Mouse (Mus musculus) adrenal gland, adult 18-20 months (tissue): ENCODE measurements around the gene Elmo1. TPM values are rescaled to one million over a fixed set of nuclear protein-coding genes. Genes with fewer than 3 reads are reported as not detected.

Experiments
- DNase-seq, 2 experiments: peaks; one replicate each; pipeline ENCODE4 v3.0.0; 2021 to 2022; ENCODE audit warnings: low spot score in 2 of 2
- total RNA-seq, 2 experiments: library from RNA; stranded (reverse); gene quantifications; 1 replicate in 1 of 2; 2 replicates in 1 of 2; pipeline ENCODE4 v1.2.3; 2021

The Elmo1 gene
- total RNA-seq, 2 experiments from 2014 or later = 8.9 to 14.4 TPM

DNA sequence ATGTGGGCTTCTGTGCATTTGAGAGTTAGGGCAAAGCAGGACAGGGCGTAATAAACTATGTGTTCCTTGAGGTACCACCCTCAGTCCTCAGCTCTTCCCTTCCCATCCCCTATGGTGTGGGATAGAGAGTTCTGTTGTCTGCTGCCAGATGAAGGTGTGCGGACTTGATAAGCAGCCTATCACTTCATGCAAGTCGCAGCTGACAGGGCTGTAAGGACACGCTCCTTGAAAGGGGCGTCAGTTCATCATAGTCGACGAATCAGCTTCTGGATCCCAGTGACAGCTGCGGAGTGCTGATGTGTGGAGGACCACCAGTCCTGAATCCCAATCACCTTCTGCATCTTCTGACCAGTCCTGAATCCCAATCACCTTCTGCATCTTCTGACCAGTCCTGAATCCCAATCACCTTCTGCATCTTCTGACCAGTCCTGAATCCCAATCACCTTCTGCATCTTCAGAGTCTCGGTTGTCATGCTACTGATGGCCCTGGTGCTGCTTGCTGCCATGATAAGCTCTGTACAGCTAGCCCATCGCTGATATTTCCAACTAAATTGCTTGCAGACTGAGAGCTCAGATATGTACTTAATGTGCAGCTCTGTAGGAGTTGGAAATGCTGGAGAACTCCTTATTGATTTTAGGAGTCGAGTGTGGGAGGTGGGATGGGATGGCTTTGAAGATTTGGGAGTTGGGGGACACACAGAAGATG lies 59.9 kb downstream of the Elmo1 start:
- DNase-seq = no peak

DNA sequence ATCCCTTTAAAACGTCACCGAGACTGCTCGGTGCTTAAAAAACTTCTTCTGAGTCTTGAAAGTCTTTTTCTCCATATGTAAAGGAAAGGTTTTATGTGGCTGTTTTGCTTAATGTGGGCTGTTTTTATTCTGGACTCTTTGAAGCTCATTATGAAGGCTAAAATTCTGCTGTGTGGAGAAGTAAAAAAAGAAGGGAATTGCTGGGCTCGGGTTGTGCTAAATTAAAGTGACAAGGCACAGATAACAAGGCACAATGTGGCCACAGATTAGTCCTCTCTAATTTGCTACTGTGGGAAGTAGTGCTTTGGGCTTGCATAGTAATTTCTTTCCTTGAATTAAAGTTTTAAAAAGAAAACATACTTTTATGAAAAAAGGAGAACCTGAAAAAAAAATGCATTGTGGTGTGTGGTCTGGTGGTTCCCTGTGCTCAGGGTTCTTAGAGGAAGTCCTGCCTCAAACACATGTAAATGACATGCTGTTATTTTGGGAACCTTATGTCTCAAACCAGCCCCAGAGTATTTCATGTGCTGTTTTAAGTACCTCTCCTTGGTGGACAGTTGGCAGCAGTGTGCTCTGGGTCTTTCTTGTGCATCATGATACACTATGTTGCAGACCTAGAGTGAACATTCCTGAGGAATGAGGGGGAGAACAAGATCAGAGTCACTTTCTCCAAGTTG lies 61.0 kb downstream of the Elmo1 start:
- no peak for DNase-seq

DNA sequence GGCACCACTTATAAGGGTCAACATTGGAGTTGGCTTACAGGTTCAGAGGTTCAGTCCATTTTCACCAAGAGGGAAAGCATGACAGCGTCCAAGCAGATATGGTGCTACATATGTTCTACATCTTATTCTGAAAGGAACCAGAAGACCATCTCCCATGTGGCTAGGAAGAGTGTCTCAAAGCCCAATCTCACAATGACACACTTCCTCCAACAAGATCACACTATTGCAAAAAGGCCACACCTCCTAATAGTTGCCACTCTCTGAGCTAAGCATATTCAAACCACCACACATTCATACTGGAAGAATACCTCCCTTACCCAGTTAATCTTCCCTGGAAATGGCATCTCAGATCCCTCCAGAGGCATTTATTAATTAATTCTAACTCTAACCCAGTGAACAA lies 66.7 kb downstream of the Elmo1 start:
- DNase-seq = no peak

DNA sequence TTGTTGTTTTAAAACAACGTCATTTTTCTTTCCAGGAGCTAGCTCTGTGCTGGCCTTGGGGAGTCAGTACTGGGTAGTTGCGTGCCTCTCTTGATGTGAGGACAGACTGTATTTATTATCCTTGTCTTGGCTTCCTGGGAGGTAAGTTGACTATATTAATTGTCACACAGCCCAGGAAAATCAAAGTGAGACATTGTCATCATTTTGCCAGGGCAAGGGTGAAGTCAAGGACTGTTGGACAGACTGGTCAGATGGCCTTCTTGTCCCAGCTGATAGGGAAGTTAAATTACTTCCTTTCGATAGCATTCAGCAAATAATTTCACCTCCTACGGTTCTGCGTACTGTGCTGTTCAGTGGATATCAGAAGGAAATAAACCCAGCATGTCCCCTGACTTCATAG lies 67.1 kb downstream of the Elmo1 start:
- no peak for DNase-seq

DNA sequence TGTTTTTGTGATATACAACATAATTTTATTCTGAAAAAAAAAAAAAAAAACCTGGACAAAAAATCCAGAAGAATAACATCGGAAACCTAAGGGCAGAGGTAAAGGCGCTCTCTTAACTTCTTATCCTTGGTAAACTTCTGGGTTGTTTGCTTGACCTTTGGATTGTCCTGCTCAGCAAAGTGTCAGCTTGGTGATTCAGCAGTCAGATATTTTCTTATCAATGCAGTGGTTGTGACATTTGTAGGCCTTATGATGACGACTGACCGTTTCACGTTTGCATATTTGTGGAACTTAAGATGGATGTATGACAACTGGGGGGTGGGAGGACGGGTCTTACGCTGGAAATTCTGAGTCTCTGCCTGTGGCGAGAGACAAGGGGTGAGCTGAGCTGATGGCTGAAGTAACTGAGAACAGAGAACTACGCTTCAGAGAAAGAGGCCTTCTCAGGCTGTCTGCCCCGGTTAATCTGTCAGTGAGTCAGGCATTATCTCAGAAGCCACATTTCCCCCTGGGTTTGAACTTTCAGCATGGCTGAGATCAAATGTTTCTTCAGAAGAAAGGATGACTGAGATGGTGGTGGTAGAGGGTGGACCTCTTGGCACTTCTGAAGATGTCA lies 73.1 kb downstream of the Elmo1 start:
- peak in 1 of 2 experiments; percentile 31 for DNase-seq

DNA sequence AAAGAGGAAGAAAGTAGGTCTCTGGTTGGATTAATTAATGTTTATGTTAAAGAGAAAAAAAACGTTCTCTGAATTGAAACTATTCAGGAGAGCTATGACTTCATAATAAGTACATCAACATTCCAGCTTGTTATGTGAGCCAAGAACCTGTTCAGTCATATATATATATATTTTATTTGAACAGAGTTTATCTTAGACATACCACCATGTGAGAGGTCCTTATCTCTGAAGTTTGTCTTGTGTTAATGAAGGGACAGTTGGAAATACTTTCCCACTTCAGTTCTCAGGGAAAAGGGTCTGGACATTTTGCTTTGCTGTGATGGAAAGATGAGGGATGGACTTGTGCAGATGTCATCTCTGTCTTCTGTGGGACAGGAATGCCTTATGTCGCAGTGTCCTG lies 74.4 kb downstream of the Elmo1 start:
- DNase-seq = no peak

DNA sequence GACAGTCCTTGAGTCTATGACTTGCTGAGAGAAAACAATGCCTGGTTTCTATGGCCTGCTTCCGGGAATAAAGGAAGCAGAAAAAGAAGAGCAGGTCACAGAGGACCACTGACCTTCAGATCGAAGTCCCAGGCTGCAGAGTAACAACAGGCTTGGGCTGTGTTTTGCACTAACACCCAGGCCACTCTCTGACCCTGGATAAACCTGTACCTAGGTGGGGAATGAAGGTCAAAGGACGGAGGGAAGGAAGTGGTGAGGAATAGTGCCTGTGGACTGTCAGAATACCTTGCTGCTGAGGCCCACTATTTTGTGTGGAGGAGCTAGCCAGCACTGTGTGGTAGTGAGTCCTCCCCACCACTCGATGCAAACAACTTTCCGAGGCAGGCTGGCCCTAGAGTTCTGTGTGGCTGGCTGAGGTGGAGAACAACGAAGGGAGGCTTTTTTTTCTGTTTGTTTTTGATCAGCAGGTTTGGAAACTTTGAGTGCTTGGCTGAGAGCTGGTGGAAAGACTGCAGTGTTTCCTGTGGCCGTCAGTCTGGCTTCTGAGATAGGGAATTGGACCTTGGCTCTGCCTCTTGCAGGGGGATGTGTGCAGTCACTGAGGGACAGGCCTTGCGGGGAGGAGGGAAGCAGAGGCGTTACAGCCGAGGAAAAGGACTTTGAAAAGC lies 83.7 kb downstream of the Elmo1 start:
- DNase-seq = no peak

DNA sequence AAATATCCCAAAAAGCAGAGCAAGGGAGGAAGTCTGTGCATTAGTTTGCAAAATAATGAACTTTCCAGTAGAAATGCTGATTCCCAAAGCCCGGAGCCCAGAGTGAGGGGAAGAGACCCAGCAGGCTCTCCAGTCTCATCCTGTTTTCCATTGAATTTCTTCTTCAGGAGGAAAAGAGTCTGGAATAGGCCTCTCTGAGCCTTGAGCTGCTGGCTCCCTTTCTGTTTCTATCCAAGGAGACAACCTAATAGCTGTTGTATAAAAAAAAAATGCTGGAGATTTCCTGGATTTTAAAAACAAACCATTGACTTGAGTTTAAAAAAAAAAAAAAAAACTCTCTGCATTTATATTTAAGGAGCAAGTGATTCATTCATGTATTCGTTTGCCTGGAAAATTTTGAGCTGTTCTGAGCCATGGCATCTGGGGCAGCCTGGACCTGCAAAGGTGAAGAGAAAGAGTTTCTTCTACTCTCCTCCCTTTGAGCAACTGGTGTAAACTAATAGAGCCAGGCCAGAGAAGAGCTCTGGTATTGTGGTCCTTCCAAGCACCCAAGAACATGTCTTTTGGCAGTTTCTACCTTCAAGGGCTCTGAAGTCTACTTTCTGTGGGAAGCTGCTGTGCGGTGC lies 84.4 kb downstream of the Elmo1 start:
- no peak for DNase-seq

DNA sequence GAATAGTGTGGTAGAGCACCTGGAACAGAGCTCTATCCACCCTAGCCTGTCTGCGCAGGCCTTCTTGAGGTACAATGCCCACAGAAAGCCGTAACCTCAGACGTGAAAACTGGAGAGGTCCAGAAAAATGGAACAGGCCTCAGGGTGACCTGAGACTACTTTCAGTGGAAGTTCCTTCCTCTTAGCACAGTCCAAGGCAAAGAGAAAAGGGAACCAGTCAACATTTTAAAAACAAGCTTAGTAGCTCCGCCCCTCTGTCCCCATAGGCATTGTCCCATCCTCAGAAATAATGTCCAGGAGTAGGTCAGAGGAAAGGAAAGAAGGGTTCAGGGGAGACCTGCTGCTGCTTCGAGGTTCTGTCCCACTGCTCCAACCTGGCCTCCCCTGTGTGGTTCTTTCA lies 90.3 kb downstream of the Elmo1 start:
- no peak for DNase-seq

DNA sequence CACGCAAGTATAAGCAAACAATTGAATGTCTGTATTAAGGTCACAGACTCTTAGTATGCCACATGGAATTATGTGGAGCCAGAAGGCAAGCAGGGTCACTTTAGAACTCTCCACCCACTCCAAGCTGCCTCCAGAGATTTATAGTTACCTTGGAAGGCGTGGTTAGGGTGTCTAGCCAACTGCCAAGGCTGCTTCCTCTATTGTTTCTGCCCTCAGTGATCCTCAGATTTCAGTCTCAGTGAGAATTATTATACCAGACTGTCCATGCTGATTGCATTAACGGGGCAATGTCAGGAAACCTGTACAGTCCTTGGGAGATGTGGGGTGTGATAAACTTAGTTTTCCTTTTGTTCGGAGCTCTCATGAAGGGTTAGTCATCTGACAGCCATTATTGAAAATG lies 90.9 kb downstream of the Elmo1 start:
- peak in 1 of 2 experiments; percentile 36 for DNase-seq

DNA sequence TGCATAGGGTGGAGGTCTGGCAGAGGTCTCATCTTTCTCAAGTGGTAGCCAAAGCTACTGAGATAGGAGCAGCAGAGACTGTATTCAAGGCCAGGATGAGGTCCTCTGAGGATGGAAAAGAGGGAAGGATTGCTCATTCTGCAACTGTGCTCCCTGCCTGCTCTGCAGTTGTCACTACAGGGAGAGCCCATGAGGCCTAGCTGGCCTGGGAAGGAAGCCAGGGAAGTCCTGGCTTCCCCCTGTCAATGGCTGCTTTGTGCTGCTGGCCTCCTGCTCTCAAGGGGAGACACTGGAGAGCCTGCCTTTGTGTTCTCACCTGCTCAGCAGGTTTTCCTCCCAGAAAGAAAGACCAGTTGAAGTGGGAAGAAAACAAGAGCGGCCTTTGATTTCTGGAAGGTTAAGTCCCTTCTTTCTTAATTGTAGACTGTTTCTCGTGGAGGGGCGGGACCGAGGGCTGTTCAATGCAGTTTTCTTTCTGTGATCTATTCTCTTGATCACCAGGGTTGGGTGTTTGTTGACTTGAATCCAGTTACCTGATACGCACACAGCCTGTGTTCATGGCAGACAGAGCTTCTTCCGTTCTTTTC lies 91.9 kb downstream of the Elmo1 start:
- DNase-seq = no peak

DNA sequence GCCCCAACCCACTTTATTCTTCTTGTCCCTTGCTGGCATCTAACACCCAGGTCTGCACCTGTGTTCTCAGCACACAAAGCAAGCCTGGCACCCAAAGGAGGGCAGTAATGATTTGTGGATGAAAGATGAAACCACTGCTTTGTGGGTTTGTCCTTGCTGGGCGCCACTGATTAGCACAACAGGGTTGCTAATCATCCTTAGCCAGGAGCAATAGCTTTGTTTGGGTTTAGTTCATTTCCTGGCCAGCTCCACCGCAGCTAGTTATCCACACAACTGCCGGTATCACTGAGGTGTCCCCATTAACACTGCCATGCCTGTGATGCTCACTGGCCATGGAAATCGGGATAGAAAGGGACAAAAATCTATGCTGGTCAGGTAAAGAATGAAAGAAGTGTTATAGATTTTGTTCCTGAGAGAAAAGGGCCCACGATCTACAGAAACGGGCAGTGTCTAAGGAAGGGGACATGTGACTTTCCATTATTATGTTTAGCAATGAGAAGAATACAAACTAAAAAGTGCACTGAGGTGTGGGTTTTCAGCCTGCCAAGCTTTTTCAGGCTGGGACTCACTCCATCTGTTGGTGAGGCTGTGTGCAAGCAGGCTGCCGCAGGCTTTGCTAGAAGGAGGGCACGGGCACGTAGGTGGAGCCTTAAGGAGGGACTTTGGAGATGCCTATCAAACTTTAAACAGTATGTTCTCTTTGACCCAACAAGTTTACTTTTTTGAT lies 93.3 kb downstream of the Elmo1 start:
- DNase-seq = no peak

DNA sequence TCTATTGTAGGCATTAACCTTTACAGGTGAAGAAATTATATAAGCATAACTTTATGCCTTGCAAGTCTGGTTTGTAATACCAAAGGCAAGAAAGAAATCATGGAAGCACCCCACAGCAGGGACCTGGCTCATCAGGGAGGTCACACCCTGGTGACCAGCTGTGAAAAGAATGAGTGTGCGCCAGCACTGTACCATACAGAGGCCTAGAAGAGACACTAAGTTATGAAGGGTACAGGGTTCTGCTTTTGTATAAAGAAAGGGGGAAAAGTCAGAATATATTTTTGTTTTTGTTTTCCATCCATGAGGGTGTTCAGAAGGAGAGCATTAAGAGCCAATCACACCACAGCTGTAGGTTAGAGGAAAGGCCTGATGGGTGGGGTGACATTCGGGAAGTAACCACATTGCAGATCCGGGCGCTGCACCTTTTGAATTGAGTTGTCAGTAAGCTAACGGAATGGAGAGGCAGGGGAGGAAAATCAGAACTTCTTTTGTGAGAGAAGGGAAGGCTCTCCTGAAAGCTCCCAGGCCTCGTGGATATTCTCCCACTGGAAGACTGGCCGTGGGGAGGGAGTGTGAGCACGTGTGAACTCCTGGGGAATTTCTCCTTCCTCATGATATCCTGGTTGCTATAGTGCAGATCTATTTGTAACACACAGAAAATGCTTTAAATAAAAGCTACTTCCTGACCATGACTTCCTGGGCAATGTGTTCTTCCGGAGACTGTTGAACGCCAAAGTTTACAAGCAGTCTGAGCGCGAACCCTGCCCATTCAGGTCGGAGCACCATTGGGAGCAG lies 94.0 kb downstream of the Elmo1 start:
- DNase-seq = no peak

DNA sequence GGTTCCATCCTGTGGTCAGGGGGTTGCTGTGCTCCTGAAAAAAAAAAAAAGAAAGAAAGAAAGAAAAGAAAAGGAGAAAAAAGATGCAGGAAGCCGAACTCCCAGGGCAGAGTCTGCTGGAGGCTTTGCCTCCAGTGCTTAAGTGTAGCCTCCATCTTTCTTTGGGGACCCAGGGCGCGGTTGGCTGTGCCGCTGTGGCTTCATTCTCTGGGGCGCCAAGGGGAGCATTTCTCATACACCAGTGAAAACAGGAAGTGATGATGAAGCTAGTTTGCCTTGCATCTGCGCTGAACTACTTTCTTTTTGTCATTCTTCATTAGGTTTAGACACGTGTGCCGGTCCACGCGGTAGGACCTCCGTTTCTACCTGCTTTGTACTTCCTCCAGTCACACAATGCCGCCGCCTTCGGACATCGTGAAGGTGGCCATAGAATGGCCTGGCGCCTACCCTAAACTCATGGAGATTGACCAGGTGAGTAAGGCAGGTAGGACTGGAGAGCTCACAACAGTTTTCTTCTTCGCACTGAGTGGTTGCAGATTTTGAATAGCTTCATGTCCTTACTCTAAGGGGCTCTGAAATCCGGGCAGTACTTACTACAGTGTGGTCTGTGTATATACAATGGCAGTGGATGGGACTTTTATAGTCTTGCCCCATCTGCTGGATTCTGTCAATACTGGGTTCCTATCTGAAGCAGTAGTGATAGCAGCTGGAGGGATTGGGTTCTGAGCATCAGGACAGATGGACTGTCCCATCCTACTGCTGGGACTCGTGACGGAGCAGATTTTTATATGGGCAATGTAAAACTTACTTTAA lies 94.8 kb downstream of the Elmo1 start:
- DNase-seq = no peak

DNA sequence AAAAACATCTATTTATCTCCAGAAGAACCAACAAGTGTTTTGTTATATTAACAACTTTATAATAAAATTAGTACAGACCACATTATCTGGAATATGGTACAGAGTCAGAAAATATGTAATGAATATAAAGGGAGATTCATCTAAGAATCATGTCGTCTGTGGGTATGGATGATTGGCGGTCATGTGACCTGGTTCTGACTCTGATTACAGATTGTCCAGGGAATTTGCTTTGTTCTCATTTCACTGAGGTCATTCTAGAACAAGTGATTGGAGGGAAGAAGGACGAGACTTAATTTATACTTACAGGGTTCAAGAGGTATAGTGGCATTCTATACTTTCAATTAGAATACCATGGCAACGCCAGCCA lies 95.4 kb downstream of the Elmo1 start:
- no peak for DNase-seq

DNA sequence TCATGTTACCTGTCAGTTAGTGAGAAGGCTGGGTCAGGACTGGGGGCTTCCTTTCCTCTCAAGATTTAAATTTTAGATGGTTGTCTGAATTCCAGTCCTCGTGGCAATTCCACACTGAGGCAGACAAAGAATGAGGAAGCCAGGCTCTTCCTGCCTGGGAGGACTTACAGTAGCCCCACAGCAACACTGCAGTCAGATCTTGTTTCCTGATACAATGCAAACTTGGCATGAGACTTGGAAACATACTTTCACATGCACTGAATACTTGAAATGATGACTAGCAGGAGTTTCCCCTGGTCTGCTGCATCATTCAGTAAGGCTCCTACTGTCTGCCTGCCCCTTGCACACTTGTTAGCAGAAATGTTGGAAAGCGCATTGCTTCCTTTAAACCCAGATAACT lies 97.3 kb downstream of the Elmo1 start:
- DNase-seq = no peak

DNA sequence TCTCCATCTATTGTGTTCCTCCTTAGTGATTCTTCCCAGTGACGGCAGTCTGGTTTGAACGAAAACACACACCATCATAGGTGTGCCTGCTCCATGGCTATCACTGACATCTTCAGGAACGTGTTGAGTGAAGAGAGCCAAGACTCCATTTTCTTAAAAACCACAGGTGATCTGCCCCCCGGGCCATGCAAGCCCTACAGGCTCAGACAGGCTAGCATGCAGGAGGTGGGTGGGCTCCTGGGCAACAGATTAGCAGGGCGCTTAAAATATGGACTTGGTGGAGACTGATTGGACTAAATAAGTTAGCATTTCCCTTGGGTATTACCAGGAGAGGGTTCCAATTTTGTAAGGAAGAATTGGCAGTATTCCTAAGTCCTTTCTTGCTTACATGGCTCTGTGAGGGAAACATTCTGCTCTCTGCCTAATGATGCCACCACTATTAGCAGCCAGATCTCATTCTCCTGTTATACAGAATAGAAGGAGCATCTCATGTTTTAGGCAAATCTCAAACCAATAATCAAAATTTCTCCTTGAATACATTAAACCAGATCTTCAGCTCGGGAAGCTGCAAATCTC lies 101.7 kb downstream of the Elmo1 start:
- no peak for DNase-seq

DNA sequence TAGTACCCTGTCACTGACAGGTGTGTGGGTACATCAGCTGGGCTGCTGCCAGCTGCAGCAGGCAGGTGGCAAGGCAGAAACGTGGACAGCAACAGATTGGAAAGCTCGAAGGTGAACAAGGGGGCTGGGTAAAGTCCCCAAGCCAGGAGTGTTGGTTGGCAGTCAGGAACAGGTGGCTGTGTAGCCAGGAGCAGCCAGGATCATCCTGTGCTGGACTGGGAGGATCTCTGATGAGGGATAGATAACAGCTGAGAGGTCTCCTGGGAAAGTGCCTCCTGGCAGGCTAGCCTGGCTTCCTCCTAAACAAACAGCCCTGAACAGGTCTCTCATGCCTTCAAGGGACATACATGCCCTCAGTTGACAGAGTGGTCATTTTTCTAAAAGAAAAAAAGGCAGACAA lies 110.2 kb downstream of the Elmo1 start:
- no peak for DNase-seq

DNA sequence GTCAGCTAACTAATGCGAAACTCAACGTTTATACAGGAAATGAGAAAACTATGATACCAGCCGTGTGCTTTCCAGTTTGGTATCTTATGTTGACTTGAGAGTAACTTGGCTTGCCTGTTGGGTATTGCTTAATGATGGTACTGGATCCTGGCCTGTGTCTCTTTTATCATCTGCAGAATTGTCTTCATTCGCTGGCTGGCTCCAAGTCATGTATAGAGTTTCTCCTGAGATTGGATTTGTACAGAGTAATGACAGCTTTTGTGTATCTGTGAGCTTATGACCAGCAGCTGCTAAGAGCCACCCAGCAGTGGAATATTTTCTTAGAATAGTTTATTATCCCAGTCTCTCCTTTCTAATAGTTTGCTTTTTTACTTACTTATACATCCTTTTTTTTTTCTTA lies 112.2 kb downstream of the Elmo1 start:
- no peak for DNase-seq
